Mouse (Mus musculus): ENCODE results near the gene Dhx16.
"Not testable (repeated sequence)": the region's sequence is repeated elsewhere in the genome, so short reads cannot be mapped to it uniquely, and the experiment has no call there.

The Dhx16 gene

DNA sequence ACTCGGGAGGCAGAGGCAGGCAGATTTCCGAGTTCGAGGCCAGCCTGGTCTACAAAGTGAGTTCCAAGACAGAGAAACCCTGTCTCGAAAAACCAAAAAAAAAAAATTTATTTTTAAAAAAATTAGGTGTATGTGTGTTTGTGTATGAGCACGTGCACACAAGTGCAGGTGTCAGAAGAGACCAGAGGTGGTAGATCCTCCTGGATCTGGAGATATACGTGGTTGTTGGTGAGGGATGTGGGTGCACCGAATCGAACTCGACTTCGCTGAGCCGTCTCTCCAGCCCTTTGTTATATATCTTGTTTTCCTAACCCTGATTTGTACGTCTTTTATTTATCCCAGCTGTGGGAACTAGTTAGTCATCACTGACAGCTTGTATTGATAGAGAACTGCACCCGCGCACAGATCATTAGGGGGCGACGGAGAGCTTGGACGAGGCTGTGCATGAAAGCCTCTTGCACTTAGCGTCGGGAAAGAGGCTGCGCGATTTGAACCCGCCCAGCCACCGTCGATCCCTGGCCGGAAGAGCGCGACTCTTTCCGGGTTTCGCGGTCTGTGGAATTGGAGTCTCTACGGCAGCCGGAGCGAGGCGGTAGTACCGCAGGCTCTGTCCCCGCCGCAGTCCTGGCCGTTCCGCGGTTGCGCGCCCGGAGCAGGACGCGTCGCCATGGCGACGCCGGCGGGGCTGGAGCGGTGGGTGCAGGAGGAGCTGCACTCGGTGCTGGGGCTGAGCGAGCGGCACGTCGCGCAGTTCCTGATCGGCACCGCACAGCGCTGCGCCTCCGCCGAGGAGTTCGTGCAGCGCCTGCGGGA is at the start of gene Dhx16:
TSS of gene Dhx16 (plus strand) at position 575 of the 813 bp plus-strand sequence.
- peak; percentile 96 for DNase-seq (ENCODE audit: low read depth)

GRCm38 (mm10) chr17:35832400-35833238 is 47.0 kb upstream of the Dhx16 start:
- no peak for DNase-seq (ENCODE audit: low read depth)

- DNase-seq (ENCODE audit: low read depth) = no peak
These were observed 46.3 kb upstream of the Dhx16 start for GRCm38 (mm10) chr17:35833239-35833751.

- no peak for DNase-seq (ENCODE audit: low read depth)
These were observed 45.7 kb upstream of the Dhx16 start for GRCm38 (mm10) chr17:35833894-35834293.

DNA sequence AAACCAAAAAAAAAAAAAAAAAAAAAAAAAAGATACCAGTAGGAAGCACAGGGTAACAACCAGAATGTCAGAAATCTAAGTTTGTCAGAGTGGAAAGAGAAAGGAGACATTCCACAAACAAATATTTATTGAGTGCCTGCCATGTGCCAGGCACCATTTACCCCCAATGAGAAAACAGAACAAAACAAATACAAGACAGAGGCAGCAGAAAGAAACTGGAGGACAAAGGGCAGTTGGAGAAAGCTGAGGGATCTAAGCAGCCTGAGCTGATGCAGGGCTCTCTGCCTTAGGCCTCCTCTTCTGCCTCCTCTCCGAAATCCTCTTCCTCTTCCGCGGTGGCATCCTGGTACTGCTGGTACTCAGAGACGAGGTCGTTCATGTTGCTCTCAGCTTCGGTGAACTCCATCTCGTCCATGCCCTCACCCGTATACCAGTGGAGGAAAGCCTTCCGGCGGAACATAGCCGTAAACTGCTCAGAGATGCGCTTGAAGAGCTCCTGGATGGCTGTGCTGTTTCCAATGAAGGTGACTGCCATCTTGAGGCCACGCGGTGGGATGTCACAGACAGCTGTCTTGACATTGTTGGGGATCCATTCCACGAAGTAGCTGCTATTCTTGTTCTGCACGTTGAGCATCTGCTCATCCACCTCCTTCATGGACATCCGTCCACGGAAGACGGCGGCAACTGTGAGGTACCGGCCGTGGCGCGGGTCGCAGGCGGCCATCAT is 44.8 kb upstream of the Dhx16 start:
- DNase-seq (ENCODE audit: low read depth) = no peak

- DNase-seq (ENCODE audit: low read depth) = no peak
These were observed 44.0 kb upstream of the Dhx16 start for GRCm38 (mm10) chr17:35835424-35836140.

DNA sequence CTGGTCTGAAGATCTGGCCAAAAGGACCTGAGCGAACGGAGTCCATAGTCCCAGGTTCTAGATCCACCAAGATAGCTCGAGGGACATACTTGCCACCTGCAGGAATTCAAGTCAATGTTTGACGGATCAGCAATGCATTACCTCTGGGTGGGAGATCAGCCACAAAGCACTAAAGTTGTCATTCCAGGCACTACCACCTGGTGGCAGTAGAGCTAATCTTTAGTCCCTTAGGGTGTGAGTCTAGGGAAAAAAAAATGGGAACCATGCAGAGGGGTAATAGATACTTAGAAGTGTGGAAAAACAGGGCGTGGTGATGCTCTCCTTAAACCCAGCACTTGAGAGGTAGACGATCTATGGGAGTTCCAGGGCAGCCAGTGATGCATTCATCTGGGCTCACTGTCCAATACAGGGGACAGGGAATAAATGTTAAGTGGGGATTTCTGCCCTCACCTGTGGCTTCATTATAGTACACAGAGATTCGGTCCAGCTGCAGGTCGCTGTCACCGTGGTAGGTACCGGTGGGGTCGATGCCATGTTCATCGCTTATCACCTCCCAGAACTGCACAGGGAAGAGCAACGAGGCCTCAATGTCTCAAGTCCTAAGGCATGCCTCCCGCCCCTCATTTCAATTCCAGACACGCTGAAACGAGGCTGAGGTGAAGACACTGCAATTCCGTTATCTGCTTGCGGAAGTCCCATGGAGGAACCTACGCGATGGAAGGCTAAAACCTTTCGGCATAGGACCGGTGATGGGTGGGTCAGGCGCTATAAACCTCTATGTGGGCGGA is 43.2 kb upstream of the Dhx16 start:
- DNase-seq (ENCODE audit: low read depth) = peak; percentile 83

GRCm38 (mm10) chr17:35836991-35837422 is 42.6 kb upstream of the Dhx16 start:
- peak; percentile 83 for DNase-seq (ENCODE audit: low read depth)

- DNase-seq (ENCODE audit: low read depth) = no peak
These were observed 42.1 kb upstream of the Dhx16 start for GRCm38 (mm10) chr17:35837487-35837886.

GRCm38 (mm10) chr17:35838122-35838544 is 41.5 kb upstream of the Dhx16 start, which contains the start of gene Tubb5:
TSS of gene Tubb5 (minus strand) at chr17:35838306.
- peak; percentile 95 for DNase-seq (ENCODE audit: low read depth)

DNA sequence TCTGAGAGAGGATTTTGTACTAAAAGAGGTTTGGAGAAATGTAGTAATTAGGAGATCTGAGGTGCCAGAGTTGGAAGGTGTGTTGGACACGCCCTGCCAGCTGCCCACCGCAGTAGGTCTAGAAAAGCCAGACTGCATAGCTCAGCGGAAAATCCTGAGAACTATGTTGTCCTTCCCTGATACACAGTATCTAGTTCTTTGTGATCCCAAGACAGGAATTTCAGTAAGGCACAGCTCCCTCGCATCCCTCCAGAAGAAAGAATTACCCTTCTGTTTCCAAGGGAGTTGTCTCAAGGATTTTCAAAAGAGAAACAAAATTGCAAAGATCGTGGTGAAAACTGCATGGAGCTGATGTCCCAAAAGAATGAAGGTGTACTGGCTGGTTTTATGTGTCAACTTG is 41.0 kb upstream of the Dhx16 start:
- DNase-seq (ENCODE audit: low read depth) = no peak

DNA sequence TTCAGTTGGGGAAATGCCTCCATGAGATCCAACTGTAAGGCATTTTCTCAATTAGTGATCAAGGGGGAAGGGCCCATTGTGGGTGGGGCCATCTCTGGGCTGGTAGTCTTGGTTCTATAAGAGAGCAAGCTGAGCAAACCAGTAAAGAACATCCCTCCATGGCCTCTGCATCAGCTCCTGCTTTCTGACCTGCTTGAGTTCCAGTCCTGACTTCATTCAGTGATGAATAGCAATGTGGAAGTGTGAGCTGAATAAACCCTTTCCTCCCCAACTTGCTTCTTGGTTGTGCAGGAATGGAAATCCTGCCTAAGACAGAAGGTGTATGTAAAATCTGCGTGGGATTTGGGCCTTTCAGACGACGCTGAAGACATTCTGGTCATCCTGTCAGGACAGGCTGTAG is 40.6 kb upstream of the Dhx16 start:
- not testable (repeated sequence) for DNase-seq (ENCODE audit: low read depth)

GRCm38 (mm10) chr17:35840561-35840960 is 39.1 kb upstream of the Dhx16 start:
- DNase-seq (ENCODE audit: low read depth) = no peak

DNA sequence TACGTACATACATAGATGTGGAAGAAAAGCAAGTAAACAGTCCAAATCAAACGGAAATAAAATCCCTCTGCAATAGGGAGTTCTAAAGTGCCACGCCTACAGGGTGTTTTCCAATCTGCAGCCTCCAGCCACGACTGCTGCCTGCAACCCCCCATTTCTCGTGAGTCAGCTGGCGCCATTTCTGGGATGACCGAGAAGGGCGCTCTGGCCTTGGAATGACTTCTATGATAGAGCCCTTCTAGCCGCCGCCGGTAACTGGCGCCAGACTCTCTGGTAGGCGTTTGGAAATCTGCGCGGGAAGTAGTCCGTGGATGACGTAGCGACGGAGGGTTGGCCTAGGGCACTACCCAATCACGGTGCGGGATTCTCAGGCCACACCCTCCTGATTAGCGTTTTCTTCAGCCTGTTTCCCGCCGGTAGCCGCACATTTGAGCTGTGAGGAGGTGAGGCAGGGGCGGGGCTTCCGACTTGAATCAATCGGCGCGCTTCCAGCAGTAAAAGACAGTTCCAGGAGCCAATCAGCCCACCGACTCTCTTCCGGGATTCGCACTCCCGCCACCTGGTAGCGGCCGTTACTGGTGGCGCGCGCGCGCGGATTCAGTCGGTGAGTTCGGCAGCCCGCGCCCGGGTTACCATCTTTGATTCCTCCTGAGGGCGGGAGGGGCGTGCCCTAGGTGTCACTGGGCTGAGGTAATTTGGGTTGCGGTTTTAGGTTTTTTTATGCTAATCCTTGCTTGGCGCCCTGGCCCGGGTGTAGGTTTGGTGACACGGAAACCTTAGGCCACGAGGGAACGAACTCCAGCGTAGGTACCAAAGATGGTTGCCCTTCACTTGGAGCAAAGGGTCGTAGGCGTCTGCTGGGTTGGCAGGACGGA is 38.3 kb upstream of the Dhx16 start, which contains the start of gene Mdc1:
TSS of gene Mdc1 (plus strand) at position 440 of the 875 bp plus-strand sequence.
- peak; percentile 99 for DNase-seq (ENCODE audit: low read depth)

GRCm38 (mm10) chr17:35842006-35842405 is 37.6 kb upstream of the Dhx16 start:
- no peak for DNase-seq (ENCODE audit: low read depth)

- no peak for DNase-seq (ENCODE audit: low read depth)
These were observed 36.1 kb upstream of the Dhx16 start for GRCm38 (mm10) chr17:35843514-35843913.

DNA sequence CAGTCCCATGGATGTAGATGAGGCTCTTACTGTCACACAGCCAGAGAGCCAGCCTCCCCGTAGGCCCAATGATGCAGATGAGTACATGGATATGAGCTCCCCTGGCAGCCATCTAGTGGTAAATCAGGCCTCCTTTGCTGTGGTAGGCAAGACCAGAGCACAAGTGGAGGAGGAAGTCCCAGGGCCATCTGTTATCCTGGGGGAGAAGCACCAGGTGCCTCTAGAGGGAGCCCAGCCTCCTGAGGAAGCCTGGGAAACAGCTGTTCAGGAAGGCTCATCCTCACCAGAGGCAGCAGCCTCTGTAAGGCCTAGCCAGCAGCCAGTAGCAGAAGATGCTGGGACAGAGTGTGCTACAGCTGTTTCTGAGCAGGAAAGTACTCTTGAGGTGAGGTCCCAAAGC is 31.5 kb upstream of the Dhx16 start:
- DNase-seq (ENCODE audit: low read depth) = no peak

- no peak for DNase-seq (ENCODE audit: low read depth)
These were observed 28.6 kb upstream of the Dhx16 start for GRCm38 (mm10) chr17:35850974-35851373.

GRCm38 (mm10) chr17:35859371-35859770 is 20.2 kb upstream of the Dhx16 start:
- no peak for DNase-seq (ENCODE audit: low read depth)

Data from c-Kit-positive CD71-positive TER-119-negative erythroid progenitor cells, embryonic 14.5 days (primary cell).